In genomic region chr14:55702761-55703160, GRCm38 (mm10) we compare ENCODE assay signal across 33 mouse cellular contexts. TPM values are rescaled to one million over a fixed set of nuclear protein-coding genes. Genes with fewer than 3 reads are reported as not detected.
DNase-seq lines count a peak whose midpoint lies in the region; ATAC-seq and TF ChIP-seq lines count a peak whose summit lies in the region.
"Had no signal": no experiment of that assay in that cellular context is flagged by ENCODE, and none has a peak within 500 bp of the region (broad histone marks: within the 10 kb centered on the region; RNA-seq: fewer than 3 reads in every experiment).

No protein-coding gene starts in this region.

- no peaks in the 10 kb centered on the region for H3K4me1 ChIP-seq in lung, embryonic 14.5 days (ENCODE audit: insufficient read depth)
- peaks cover 74% of the 10 kb centered on the region for H3K4me1 ChIP-seq in E14TG2a.4 (replicated peaks; ENCODE audit: low read depth, low read length)
- H3K4me1 ChIP-seq: embryonic facial prominence, embryonic 13.5 days; forebrain, embryonic 12.5 days; forebrain, embryonic 15.5 days; heart, embryonic 13.5 days had no signal

- H3K4me2 ChIP-seq in lung, embryonic 14.5 days: no peak overlapping the region
- H3K4me2 ChIP-seq: embryonic facial prominence, embryonic 13.5 days; forebrain, embryonic 12.5 days; forebrain, embryonic 15.5 days; heart, embryonic 13.5 days; hindbrain, embryonic 14.5 days had no signal

- no peak overlapping the region for H3K4me3 ChIP-seq in lung, embryonic 14.5 days (ENCODE audit: low read depth, low read length)
- 0 out of 2 replicates have a peak overlapping the region, but pooled peaks have one; percentile 5 for H3K4me3 ChIP-seq in E14TG2a.4 (replicated peaks; ENCODE audit: low read length)
- H3K4me3 ChIP-seq: embryonic facial prominence, embryonic 10.5 days; embryonic facial prominence, embryonic 13.5 days; erythroblast, embryonic 14.5 days; forebrain, embryonic 12.5 days; forebrain, embryonic 15.5 days; heart, embryonic 10.5 days; heart, embryonic 13.5 days had no signal

- no peak for TF ChIP-seq CTCF in lung, embryonic 14.5 days (IDR thresholded peaks at IDR 0.05; ENCODE audit: low read depth)
- no peak for TF ChIP-seq CTCF in E14TG2a.4 (conservative IDR thresholded peaks at IDR 0.05; ENCODE audit: low read length)

- DNase-seq in lung, embryonic 14.5 days: no peak
- DNase-seq in lung, adult 18-20 months: no peak
- DNase-seq in R1 (ENCODE audit: low read depth, low spot score): peak; percentile 50
- DNase-seq in Muller cell, postnatal 12 days (ENCODE audit: inconsistent ontology term): no peak
- no peak for DNase-seq in gastrocnemius, postnatal 4 days (ENCODE audit: low spot score in 2 of 2)
- DNase-seq: adrenal gland, adult 8-10 months; adrenal gland, postnatal 25 days; B cell, adult 2 months; cerebellum, adult 11-12 months; cerebellum, adult 8-10 months; cerebellum, postnatal 10 days; cerebellum, postnatal 36 days; embryo, embryonic 11 days; gastrocnemius, postnatal 10 days; gastrocnemius, postnatal 36 days; heart, adult 18-20 months; heart, postnatal 14 days; heart, postnatal 4 days had no signal

- 0 out of 2 replicates have a peak overlapping the region, but pooled peaks have one; percentile 1 for H3K27ac ChIP-seq in lung, embryonic 14.5 days (ENCODE audit: low read depth)
- H3K27ac ChIP-seq: embryonic facial prominence, embryonic 10.5 days; embryonic facial prominence, embryonic 13.5 days; forebrain, embryonic 12.5 days; forebrain, embryonic 15.5 days; heart, embryonic 10.5 days; heart, embryonic 13.5 days; hindbrain, embryonic 14.5 days; hindbrain, postnatal 0 days had no signal

- H3K9me3 ChIP-seq in lung, embryonic 14.5 days (ENCODE audit: low read depth, low read length): no peaks in the 10 kb centered on the region
- H3K9me3 ChIP-seq in E14TG2a.4 (ENCODE audit: low read length): no peaks in the 10 kb centered on the region
- H3K9me3 ChIP-seq: embryonic facial prominence, embryonic 10.5 days; embryonic facial prominence, embryonic 13.5 days; forebrain, embryonic 12.5 days; forebrain, embryonic 15.5 days; heart, embryonic 10.5 days; heart, embryonic 13.5 days had no signal

- H3K27me3 ChIP-seq in lung, embryonic 14.5 days (ENCODE audit: insufficient read depth, low read length): no peaks in the 10 kb centered on the region
- no peaks in the 10 kb centered on the region for H3K27me3 ChIP-seq in E14TG2a.4 (ENCODE audit: insufficient read depth, low read length)
- H3K27me3 ChIP-seq: CH12.LX; embryonic facial prominence, embryonic 13.5 days; forebrain, embryonic 15.5 days; Patski had no signal

- no peaks in the 10 kb centered on the region for H3K36me3 ChIP-seq in lung, embryonic 14.5 days (ENCODE audit: insufficient read depth)
- H3K36me3 ChIP-seq in E14TG2a.4 (ENCODE audit: insufficient read depth, low read length): peaks cover 70% of the 10 kb centered on the region
- H3K36me3 ChIP-seq: embryonic facial prominence, embryonic 10.5 days; embryonic facial prominence, embryonic 13.5 days; forebrain, embryonic 12.5 days; forebrain, embryonic 15.5 days; heart, embryonic 10.5 days; heart, embryonic 13.5 days had no signal

- WGBS in lung, embryonic 14.5 days: 38% methylated on average over 6 of the region's 6 CpGs

- no peak for ATAC-seq in lung, embryonic 14.5 days (ENCODE audit: insufficient read depth)
- ATAC-seq: activated CD4-positive, CD25-positive, alpha-beta regulatory T cell, adult 4 months; forebrain, embryonic 15.5 days; hindbrain, postnatal 0 days; inflammation-experienced regulatory T-cells, adult 6 months; intestine, embryonic 16.5 days; Patski had no signal

- no peak overlapping the region for H3K9ac ChIP-seq in lung, embryonic 14.5 days
- H3K9ac ChIP-seq: embryonic facial prominence, embryonic 13.5 days; forebrain, embryonic 12.5 days; forebrain, embryonic 15.5 days; heart, embryonic 13.5 days; hindbrain, embryonic 14.5 days had no signal

RNA-seq across cellular contexts. Expression of gene Tgm1, which starts 11.0 kb away (rescaled TPM):
- polyA plus RNA-seq in lung, embryonic 14.5 days (2014; fragmentation: Nextera tagmentation; extraction: Ambion mirVana): 0.89 and 1.3 TPM in 2 replicates
- under 1 TPM; 0.39 to 0.49 TPM for total RNA-seq in gastrocnemius, postnatal 4 days (2021)
- total RNA-seq: adrenal gland, postnatal 25 days; gastrocnemius, postnatal 36 days had no signal
- polyA plus RNA-seq: activated CD4-positive, CD25-positive, alpha-beta regulatory T cell, adult 4 months; inflammation-experienced regulatory T-cells, adult 6 months had no signal

RNA-seq across cellular contexts. Expression of gene Rabggta, which starts 19.3 kb away (rescaled TPM):
- 25.6 and 29.5 TPM in 2 replicates for polyA plus RNA-seq in lung, embryonic 14.5 days (2014; fragmentation: Nextera tagmentation; extraction: Ambion mirVana)
- 10 to 100 TPM; 10.9 to 12.8 TPM for total RNA-seq in gastrocnemius, postnatal 4 days (2021)

RNA-seq across cellular contexts. Expression of gene Tinf2, which starts 21.1 kb away (rescaled TPM):
- polyA plus RNA-seq in lung, embryonic 14.5 days (2014; fragmentation: Nextera tagmentation; extraction: Ambion mirVana): 53.3 and 58.0 TPM in 2 replicates
- 10 to 100 TPM; 21.6 to 21.7 TPM for total RNA-seq in gastrocnemius, postnatal 4 days (2021)

RNA-seq across cellular contexts. Expression of gene Nedd8, which starts 30.8 kb away (rescaled TPM):
- 556 and 577 TPM in 2 replicates for polyA plus RNA-seq in lung, embryonic 14.5 days (2014; fragmentation: Nextera tagmentation; extraction: Ambion mirVana)
- total RNA-seq in gastrocnemius, postnatal 4 days (2021): 100 to 1,000 TPM; 257 to 278 TPM

RNA-seq across cellular contexts. Expression of gene Gmpr2, which starts 31.0 kb away (rescaled TPM):
- polyA plus RNA-seq in lung, embryonic 14.5 days (2014; fragmentation: Nextera tagmentation; extraction: Ambion mirVana): 58.4 and 59.4 TPM in 2 replicates
- 10 to 100 TPM; 12.7 to 13.9 TPM for total RNA-seq in gastrocnemius, postnatal 4 days (2021)
